Mouse (Mus musculus): ENCODE data around the gene Rbm24. TPM values are rescaled to one million over a fixed set of nuclear protein-coding genes. Genes with fewer than 3 reads are reported as not detected.

The Rbm24 gene
- polyA plus RNA-seq, 1 experiment, result not detected

GRCm38 (mm10) chr13:46413588-46413987, 4.6 kb upstream of the Rbm24 start:
- no peaks in the 10 kb centered on the region for H3K4me1 ChIP-seq (ENCODE audit: control insufficient read depth)
- TF ChIP-seq GATA1 (IDR thresholded peaks at IDR 0.05; ENCODE audit: low read length) (no peak), TAL1 (IDR thresholded peaks at IDR 0.05; ENCODE audit: low read length) (no peak)
- H3K27me3 ChIP-seq (ENCODE audit: control insufficient read depth), result peaks cover 19% of the 10 kb centered on the region
- H3K4me3 ChIP-seq (replicated peaks), result no peak overlapping the region
- no peaks in the 10 kb centered on the region for H3K36me3 ChIP-seq (ENCODE audit: control insufficient read depth)
- no peaks in the 10 kb centered on the region for H3K9me3 ChIP-seq (ENCODE audit: control insufficient read depth, low read length)

- Histone ChIP-seq H3K4me1 (ENCODE audit: control insufficient read depth) (no peaks in the 10 kb centered on the region), H3K9me3 (ENCODE audit: control insufficient read depth, low read length) (no peaks in the 10 kb centered on the region), H3K27me3 (ENCODE audit: control insufficient read depth) (peaks cover 24% of the 10 kb centered on the region), H3K36me3 (ENCODE audit: control insufficient read depth) (no peaks in the 10 kb centered on the region), H3K4me3 (replicated peaks) (no peak overlapping the region)
- TF ChIP-seq TAL1 (IDR thresholded peaks at IDR 0.05; ENCODE audit: low read length) (no peak), GATA1 (IDR thresholded peaks at IDR 0.05; ENCODE audit: low read length) (no peak)
Measured at GRCm38 (mm10) chr13:46414050-46414449, 4.2 kb upstream of the Rbm24 start.

- Histone ChIP-seq H3K4me1 (ENCODE audit: control insufficient read depth) (no peaks in the 10 kb centered on the region), H3K36me3 (ENCODE audit: control insufficient read depth) (no peaks in the 10 kb centered on the region), H3K4me3 (replicated peaks) (no peak overlapping the region), H3K9me3 (ENCODE audit: control insufficient read depth, low read length) (no peaks in the 10 kb centered on the region), H3K27me3 (ENCODE audit: control insufficient read depth) (peaks cover 35% of the 10 kb centered on the region)
- no peak for TF ChIP-seq TAL1 (IDR thresholded peaks at IDR 0.05; ENCODE audit: low read length)
- TF ChIP-seq GATA1 (IDR thresholded peaks at IDR 0.05; ENCODE audit: low read length), result no peak
Measured at GRCm38 (mm10) chr13:46416021-46416420, 2.2 kb upstream of the Rbm24 start.

GRCm38 (mm10) chr13:46417594-46417993, 640 bp upstream of the Rbm24 start:
- Histone ChIP-seq H3K27me3 (ENCODE audit: control insufficient read depth) (peaks cover 35% of the 10 kb centered on the region), H3K9me3 (ENCODE audit: control insufficient read depth, low read length) (no peaks in the 10 kb centered on the region), H3K36me3 (ENCODE audit: control insufficient read depth) (no peaks in the 10 kb centered on the region), H3K4me1 (ENCODE audit: control insufficient read depth) (no peaks in the 10 kb centered on the region), H3K4me3 (replicated peaks) (no peak overlapping the region)
- TF ChIP-seq GATA1 (IDR thresholded peaks at IDR 0.05; ENCODE audit: low read length) (no peak), TAL1 (IDR thresholded peaks at IDR 0.05; ENCODE audit: low read length) (no peak)

- no peaks in the 10 kb centered on the region for H3K4me1 ChIP-seq (ENCODE audit: control insufficient read depth)
- no peaks in the 10 kb centered on the region for H3K36me3 ChIP-seq (ENCODE audit: control insufficient read depth)
- H3K4me3 ChIP-seq (replicated peaks), result no peak overlapping the region
- H3K27me3 ChIP-seq (ENCODE audit: control insufficient read depth), result peaks cover 35% of the 10 kb centered on the region
- TF ChIP-seq GATA1 (IDR thresholded peaks at IDR 0.05; ENCODE audit: low read length) (no peak), TAL1 (IDR thresholded peaks at IDR 0.05; ENCODE audit: low read length) (no peak)
- H3K9me3 ChIP-seq (ENCODE audit: control insufficient read depth, low read length), result no peaks in the 10 kb centered on the region
Measured at GRCm38 (mm10) chr13:46418731-46419545, 704 bp downstream of the Rbm24 start.

GRCm38 (mm10) chr13:46419648-46420047, 1.4 kb downstream of the Rbm24 start:
- H3K9me3 ChIP-seq (ENCODE audit: control insufficient read depth, low read length), result no peaks in the 10 kb centered on the region
- no peaks in the 10 kb centered on the region for H3K36me3 ChIP-seq (ENCODE audit: control insufficient read depth)
- TF ChIP-seq GATA1 (IDR thresholded peaks at IDR 0.05; ENCODE audit: low read length) (no peak), TAL1 (IDR thresholded peaks at IDR 0.05; ENCODE audit: low read length) (no peak)
- H3K4me3 ChIP-seq (replicated peaks), result no peak overlapping the region
- no peaks in the 10 kb centered on the region for H3K4me1 ChIP-seq (ENCODE audit: control insufficient read depth)
- peaks cover 35% of the 10 kb centered on the region for H3K27me3 ChIP-seq (ENCODE audit: control insufficient read depth)

GRCm38 (mm10) chr13:46420095-46420494, 1.9 kb downstream of the Rbm24 start:
- Histone ChIP-seq H3K27me3 (ENCODE audit: control insufficient read depth) (peaks cover 35% of the 10 kb centered on the region), H3K4me1 (ENCODE audit: control insufficient read depth) (no peaks in the 10 kb centered on the region), H3K36me3 (ENCODE audit: control insufficient read depth) (no peaks in the 10 kb centered on the region), H3K9me3 (ENCODE audit: control insufficient read depth, low read length) (no peaks in the 10 kb centered on the region), H3K4me3 (replicated peaks) (no peak overlapping the region)
- TF ChIP-seq GATA1 (IDR thresholded peaks at IDR 0.05; ENCODE audit: low read length), result no peak
- TF ChIP-seq TAL1 (IDR thresholded peaks at IDR 0.05; ENCODE audit: low read length), result no peak

GRCm38 (mm10) chr13:46423805-46424204, 5.6 kb downstream of the Rbm24 start:
- no peak for TF ChIP-seq TAL1 (IDR thresholded peaks at IDR 0.05; ENCODE audit: low read length)
- no peak for TF ChIP-seq GATA1 (IDR thresholded peaks at IDR 0.05; ENCODE audit: low read length)
- Histone ChIP-seq H3K9me3 (ENCODE audit: control insufficient read depth, low read length) (no peaks in the 10 kb centered on the region), H3K4me1 (ENCODE audit: control insufficient read depth) (no peaks in the 10 kb centered on the region), H3K4me3 (replicated peaks) (no peak overlapping the region), H3K27me3 (ENCODE audit: control insufficient read depth) (peaks cover 13% of the 10 kb centered on the region), H3K36me3 (ENCODE audit: control insufficient read depth) (no peaks in the 10 kb centered on the region)

- TF ChIP-seq TAL1 (IDR thresholded peaks at IDR 0.05; ENCODE audit: low read length), result no peak
- no peak for TF ChIP-seq GATA1 (IDR thresholded peaks at IDR 0.05; ENCODE audit: low read length)
- H3K9me3 ChIP-seq (ENCODE audit: control insufficient read depth, low read length), result no peaks in the 10 kb centered on the region
- H3K27me3 ChIP-seq (ENCODE audit: control insufficient read depth), result peaks cover 8% of the 10 kb centered on the region
- H3K4me3 ChIP-seq (replicated peaks), result no peak overlapping the region
- no peaks in the 10 kb centered on the region for H3K4me1 ChIP-seq (ENCODE audit: control insufficient read depth)
- H3K36me3 ChIP-seq (ENCODE audit: control insufficient read depth), result no peaks in the 10 kb centered on the region
Measured at GRCm38 (mm10) chr13:46424376-46424775, 6.1 kb downstream of the Rbm24 start.
